Mouse (Mus musculus): Measurements from ENCODE around the gene Mtmr1.

GRCm38 (mm10) chrX:71434448-71434847, 69.9 kb downstream of the Mtmr1 start:
- TF ChIP-seq EP300 (IDR thresholded peaks at IDR 0.05) (no peak), CTCF (IDR thresholded peaks at IDR 0.05) (no peak)
